Mouse (Mus musculus): Measurements from ENCODE around the gene Fbln7.

Gene Fbln7

GRCm38 (mm10) chr2:128872256-128872655 is 9.5 kb downstream of the Fbln7 start:
- peak; percentile 44 for DNase-seq (ENCODE audit: low spot score)

- DNase-seq (ENCODE audit: low spot score) = no peak
Observed at GRCm38 (mm10) chr2:128875526-128875925, 12.7 kb downstream of the Fbln7 start.

- DNase-seq (ENCODE audit: low spot score) = no peak
Observed at GRCm38 (mm10) chr2:128881236-128881635, 18.5 kb downstream of the Fbln7 start.

- no peak for DNase-seq (ENCODE audit: low spot score)
Observed at GRCm38 (mm10) chr2:128885225-128885811, 22.5 kb downstream of the Fbln7 start.

- DNase-seq (ENCODE audit: low spot score) = no peak
Observed at GRCm38 (mm10) chr2:128887866-128888550, 25.2 kb downstream of the Fbln7 start.

- no peak for DNase-seq (ENCODE audit: low spot score)
Observed at GRCm38 (mm10) chr2:128890661-128891335, 28.0 kb downstream of the Fbln7 start.

GRCm38 (mm10) chr2:128892180-128892721 is 29.5 kb downstream of the Fbln7 start:
- no peak for DNase-seq (ENCODE audit: low spot score)

GRCm38 (mm10) chr2:128902843-128903242 is 40.1 kb downstream of the Fbln7 start:
- no peak for DNase-seq (ENCODE audit: low spot score)

GRCm38 (mm10) chr2:128903661-128904060 is 40.9 kb downstream of the Fbln7 start:
- no peak for DNase-seq (ENCODE audit: low spot score)

GRCm38 (mm10) chr2:128914978-128915377 is 52.2 kb downstream of the Fbln7 start:
- no peak for DNase-seq (ENCODE audit: low spot score)

GRCm38 (mm10) chr2:128916528-128916927 is 53.7 kb downstream of the Fbln7 start:
- DNase-seq (ENCODE audit: low spot score) = no peak

GRCm38 (mm10) chr2:128924799-128925198 is 62.0 kb downstream of the Fbln7 start:
- DNase-seq (ENCODE audit: low spot score) = no peak

- DNase-seq (ENCODE audit: low spot score) = no peak
Observed at GRCm38 (mm10) chr2:128928446-128928845, 65.7 kb downstream of the Fbln7 start.

- DNase-seq (ENCODE audit: low spot score) = no peak
Observed at GRCm38 (mm10) chr2:128930704-128931103, 67.9 kb downstream of the Fbln7 start.

- DNase-seq (ENCODE audit: low spot score) = no peak
Observed at GRCm38 (mm10) chr2:128936256-128936655, 73.5 kb downstream of the Fbln7 start.

- peak; percentile 96 for DNase-seq (ENCODE audit: low spot score)
Observed at GRCm38 (mm10) chr2:128943538-128944528, 81.1 kb downstream of the Fbln7 start, which contains the start of gene Zc3h8. Gene Zc3h8 (minus strand): TSS chr2:128944077.

All from testis, postnatal 14 days (tissue).